Mouse (Mus musculus) MN1 (cell line): ENCODE measurements around the gene Zswim1.

Experiments used
- DNase-seq: peaks from one replicate; pipeline ENCODE4 v3.0.0-alpha.2; 2016; ENCODE audit warnings: low spot score

The Zswim1 gene

DNA sequence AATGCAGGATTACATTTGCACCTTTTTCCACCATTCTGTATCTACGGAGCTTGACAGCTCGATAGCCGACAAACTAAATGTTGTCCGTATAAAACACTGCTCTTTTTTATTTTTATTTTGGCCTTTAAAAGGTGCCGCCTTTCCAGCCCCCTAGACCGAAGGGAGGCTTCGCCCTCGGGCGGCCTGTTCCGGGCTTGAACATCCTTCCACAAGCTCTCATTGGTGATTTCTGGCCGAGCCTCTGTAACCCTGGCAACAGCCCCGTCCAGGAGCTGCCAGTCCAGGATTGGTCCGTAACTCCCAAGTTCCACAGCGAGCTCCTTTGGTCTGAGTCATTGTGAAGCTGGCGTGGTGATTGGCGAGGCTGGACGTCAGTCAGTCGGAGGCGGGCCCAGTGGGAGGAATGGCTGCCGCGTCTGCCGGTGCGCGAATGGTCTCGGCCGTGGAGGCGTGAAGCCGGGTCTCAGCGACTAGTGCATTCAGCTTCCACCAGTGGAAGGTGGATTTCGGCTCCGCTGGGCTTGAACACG lies at the start of gene Zswim1:
Gene Zswim1 (plus strand): TSS at position 51 of the 530 bp plus-strand sequence.
- DNase-seq, result peak; percentile 99

DNA sequence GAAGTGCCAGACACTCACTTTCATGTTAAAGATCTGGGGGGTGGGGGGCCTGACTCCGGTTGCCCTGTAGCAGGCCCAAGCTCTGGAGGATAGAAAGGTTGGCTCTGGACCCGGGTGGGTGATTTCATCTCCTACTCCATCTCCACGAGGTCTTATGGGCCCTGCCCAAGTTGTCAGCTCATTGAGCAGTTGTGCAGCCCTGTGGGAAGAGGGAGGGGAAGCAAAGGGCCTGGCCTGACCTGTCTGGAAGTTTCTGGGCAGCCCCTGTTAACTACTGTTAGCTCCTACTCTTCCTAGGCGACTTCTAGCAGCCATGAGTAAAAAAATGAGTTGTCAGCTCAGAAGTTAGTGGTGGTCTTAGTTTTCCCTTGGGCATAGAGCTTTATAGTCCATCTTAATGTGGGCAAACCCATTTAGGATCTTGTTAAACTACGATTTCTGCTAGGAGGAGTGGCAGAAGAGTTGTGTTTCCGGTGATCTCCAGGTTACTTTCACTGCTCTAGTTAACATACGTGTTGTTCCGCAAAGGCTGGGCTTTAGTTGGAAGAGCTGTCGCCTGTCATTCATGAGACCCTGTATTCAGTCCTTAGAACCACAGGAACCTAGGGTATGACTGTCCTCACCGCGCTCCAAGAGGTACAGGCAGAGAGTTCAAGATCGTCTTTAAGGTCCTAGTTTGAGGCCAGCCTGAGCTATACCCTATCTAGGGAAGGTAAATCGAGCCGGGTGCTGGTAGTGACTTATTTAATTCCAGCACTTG lies 49.1 kb upstream of the Zswim1 start:
- no peak for DNase-seq

DNA sequence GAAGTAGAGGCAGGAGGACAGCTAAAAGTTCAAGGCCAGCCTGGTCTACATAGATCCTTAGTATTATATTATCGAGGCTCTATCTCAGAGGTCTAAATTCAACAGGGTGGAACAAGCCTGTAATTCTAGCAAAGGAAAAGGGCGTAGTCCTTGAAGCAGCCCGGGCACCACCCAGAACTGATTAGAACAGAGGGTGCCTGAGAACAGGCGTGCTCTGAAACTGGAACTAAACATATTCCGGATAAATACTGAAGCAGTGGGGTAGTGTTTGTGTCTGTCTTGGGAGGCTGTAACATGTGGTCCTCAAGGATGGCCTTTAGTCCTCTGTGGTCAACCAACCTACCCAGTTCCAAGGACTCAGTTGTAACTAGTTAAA lies 48.5 kb upstream of the Zswim1 start:
- no peak for DNase-seq

DNA sequence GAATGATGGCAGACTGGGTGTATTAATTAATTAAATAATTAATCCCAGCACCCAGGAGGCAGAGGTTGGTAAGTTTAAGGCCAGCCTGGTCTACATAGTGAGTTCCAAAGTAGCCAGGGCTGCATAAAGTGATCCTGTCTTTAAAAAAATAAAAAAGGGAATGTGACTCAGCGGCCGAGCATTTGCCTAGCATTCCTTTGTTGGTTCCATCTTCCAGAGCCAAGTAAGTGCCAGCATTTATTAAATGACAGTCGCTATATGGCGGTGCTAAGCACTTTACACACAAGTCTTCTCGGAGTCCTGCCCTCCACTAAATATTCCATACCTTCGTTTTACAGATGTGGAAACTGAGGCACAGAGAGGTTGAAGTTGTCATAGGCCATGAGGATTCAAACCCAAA lies 46.4 kb upstream of the Zswim1 start:
- DNase-seq, result no peak

DNA sequence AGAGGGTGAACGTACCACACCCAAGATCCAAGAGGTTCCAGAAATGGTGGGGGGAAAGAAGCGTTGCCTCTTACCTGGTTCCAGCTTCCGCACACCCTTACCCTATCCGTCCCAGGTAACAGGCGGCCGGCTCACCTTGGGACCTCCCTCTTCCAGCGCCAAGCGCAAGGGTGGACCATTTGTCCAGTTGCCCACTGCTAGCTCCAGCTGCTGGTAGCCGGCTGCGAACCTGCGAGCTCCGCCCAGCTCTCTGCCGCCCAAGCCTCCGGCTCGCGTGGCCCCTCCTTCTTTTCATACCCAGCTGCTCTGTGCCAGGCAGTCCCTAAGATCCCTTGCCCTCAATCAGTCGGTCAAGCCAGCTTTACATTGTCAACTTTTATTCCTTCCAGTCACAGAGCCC lies 45.7 kb upstream of the Zswim1 start:
- no peak for DNase-seq

DNA sequence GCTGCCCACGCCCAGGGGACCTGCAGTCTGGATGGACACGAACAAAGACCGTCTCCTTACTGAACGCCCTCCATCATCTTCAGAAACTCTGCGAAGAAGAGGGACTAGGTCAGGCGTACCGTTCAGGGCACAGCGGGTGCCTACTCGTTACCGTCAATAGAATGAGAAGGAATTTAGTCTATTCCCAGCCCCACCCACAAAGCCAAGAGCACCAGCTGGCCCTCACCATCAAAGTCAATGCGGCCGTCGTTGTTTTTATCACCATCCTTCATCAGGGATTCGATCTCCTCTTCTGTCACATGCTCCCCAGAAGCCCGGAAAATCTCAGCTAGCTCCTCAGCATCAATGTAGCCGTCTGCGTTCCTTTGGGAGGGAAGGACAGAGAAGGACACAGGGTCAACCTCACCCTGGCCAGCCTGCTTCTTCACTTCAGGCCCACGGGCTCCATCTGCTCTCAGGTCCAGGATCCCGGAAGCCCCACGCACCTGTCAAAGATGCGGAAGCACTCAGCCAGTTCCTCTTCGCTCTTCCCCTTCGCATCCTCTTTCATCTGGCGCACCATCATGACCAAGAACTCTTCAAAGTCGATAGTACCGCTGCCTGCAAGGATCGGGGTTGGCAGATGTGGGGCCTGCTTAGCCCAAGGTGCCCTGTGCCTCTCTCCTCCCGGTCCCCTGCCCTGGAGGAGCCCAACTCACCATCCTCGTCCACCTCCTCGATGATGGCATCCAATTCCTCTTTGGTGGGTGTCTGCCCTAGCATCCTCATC lies 45.1 kb upstream of the Zswim1 start:
- DNase-seq, result no peak

DNA sequence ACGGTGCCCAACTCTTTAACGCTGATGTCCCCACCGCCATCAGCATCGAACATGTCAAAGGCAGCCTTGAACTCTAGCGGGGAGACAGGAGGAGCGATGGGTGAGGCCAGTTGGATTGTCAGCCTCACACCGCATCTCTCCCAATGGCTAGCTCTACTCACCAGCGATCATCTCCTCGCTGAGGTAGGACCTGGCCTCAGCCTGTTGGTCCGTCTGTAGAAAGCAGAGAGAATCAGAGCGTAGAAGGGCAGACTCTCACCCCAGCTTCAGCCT lies 44.5 kb upstream of the Zswim1 start:
- no peak for DNase-seq

DNA sequence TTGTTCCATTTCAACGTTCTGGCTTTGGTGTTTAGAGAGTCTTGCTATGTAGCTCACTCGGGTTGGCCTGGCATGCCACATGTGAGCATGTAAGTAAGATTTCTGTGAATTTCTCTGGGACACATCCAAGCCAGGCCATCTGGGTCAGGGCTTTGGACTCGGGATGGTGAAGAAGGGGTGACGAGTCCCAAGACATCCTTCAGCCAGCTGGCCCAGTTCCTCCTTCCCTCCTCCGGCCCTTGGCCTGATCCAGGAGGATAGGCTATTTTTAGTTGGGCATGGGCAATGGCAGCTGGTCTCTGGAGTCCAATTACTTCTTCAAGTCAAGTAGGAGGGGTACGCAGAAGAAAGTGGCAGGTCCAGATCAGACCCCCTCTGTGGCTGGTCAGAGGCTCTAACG lies 43.7 kb upstream of the Zswim1 start:
- DNase-seq, result no peak

DNA sequence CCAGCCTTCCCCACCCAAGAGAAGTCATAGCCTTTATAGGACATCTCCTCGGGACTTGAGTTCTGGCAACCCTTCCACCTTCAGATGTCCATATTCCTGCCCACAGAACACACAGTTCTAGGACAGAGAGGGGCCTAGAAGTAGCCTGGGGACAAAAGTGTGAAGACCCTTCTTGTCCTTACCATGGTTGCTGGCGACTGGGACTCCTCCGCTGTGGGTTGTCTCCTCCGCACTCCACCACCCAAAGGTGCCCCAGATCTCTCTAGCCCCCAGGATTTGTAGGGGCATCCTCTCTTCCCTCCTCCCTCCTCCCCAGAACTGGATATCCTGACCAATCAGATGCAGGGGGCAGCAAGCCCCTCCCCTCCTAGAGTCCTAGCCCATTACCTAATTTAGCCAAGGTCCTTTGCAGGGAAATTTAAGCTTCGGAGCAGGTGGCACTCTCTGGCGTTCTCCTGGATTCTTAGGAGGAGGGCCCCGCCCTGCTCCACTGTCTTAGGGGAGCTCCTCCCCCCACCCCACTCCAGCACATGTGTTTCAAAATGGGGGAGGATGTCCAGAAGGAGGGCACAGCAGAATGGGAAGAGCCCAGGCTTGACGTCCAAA lies 42.9 kb upstream of the Zswim1 start, which contains the start of gene Tnnc2:
Gene Tnnc2 (minus strand): TSS at position 487 of the 606 bp plus-strand sequence.
- DNase-seq, result no peak

DNA sequence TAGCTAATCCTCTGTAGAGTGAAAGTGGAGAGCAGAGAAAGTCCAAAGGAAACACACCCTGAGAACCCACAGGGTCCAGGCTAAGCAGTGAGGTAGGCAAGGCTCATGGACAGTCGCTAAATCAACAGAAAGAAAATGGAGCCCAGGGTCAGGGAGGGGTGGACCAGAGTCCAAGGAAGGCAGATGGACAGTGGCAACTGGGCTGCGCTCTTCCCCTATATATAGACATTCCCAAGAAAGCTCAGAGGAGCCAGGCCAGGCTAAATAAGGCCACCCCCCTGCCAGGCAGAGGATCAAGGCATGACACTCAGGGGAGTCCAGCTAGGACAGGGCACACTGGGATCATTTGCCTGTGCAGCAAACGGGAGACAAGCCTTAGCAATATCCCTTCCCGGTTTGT lies 40.6 kb upstream of the Zswim1 start:
- no peak for DNase-seq

DNA sequence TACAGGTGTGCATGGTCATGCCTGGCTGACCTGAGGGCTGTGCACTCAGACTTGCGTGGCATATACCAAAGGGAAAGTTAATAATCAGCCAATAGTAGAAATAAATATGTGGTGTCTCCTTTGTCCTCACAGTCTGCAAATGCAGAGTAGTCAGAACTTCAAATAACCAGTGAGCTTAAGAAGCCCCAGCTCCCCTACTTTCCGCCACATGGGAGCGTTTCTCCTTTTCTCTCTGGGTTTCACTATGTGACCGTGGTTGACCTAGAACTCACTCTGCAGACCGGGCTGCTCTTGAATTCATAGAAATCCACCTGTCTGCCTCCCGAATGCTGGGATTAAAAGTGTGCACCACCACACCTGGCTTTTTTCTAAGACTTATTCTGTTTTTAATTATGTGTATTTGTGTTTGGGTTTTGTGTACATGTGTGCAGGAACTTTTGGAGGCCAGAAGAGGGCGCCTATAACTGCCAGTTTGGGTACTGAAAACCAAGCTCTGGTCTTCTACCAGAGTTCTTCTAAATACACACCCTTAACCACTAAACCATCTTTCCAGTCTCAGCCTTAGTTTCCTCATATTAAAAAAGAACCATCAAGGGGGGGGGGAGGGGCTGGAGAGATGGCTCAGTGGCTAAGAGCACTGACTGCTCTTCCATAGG lies 38.4 kb upstream of the Zswim1 start:
- DNase-seq, result no peak

DNA sequence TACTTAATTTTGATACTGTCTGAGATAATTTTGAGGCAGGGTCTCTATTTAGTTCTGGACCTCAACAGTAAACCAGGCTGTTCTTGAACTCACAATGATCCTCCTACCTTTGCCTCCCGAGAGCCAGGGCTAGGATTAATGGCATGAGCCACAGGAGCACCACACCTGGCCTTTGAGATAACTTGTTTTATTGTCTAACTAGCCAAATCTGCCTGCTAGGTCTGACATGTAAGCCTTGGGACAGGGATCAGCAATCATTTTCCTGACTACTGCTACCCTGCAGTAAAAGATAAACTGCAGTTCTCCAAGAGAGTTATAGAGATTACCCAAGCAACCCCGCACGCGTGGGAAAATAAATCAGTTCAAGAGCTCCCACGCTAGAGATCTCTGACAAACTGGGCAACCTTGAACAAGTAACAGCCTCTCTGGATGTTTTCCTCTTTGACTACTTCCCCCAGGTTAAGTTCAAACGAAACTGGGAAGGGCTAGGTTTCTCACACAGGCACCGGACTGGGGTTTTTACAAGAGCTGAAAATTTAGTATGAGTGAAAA lies 37.5 kb upstream of the Zswim1 start:
- peak; percentile 30 for DNase-seq

DNA sequence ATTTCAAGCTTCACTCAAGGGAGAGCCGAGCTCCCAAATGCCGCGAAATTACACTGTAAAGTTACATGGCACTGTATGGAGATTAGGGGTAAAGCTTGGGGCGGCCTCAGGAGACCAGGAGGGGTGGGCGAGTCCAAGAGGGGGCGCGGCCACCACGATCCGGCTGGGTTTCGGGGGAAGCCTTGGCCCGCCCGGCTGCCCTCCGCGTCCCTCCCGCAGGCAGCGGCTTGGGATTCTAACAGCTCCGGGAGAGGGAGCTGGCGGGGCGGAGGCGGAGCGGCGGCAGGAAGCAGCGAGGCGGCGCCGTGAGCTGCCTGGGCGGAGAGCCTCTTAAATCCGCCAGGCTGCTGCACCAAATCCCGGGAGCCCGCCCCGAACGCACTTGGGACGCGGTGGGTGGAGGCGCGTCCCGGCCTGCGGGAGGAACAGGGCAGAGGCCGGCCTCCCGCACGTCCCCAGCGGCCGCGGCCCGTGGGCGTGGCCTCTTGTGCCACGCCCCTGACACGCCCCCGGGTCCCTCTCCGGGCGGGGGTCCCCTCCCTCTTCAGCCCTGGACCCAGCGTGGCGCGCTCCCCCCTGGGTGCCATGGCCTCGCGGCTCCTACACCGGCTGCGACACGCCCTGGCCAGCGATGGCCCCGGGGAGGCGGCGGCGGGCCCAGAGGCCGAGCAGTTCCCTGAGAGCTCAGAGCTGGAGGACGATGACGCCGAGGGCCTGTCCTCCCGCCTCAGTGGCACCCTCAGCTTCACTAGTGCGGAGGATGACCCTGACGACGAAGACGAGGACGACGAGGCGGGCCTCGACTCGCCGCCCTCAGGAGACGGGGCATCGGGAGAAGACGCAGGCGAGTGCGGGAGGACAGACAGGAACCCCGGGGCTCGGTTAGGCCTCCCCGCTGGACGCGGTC lies 36.8 kb upstream of the Zswim1 start, which contains the start of gene Snx21:
Gene Snx21 (plus strand): TSS at position 343 of the 907 bp plus-strand sequence.
- peak; percentile 94 for DNase-seq

DNA sequence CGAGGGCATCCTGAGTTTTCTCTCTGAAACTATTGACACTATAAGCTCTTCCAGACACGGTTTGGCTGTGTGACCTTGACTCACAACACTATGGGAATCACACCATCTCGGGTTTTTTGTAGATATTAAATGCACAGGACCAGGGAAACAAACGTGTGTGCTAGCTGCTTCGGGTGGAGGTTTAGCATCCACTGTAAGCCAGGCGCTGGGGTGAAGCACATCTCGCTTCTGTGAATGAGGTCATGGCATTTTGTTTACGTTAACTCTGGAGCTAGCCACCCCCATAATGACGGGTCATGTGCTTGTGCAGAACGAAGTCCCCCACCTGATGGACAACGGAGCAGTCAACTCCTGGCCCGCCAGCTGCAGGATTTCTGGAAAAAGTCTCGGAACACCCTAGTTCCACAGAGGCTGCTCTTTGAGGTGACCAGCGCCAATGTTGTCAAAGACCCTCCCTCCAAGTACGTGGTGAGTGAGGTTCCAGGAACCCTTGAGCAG lies 36.0 kb upstream of the Zswim1 start:
- DNase-seq, result peak; percentile 57

DNA sequence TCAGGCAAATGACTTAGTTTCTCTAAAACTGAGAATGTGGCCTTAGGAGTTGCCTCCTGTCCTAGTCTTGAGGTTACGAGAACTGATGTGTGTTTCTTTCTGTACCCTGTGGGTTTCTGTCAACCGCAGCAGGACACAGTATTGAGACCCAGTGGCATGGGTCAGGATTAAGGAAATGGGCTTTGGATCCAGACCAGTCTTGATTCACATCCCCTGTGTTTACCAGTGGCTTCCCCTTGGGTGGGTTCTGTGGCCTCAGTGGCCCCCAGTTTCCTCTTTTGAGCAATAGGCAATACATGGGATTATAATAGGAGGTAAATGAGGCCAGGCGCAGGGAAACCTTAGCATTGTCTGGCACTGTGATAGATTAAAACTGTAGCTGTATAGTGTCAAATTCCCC lies 35.5 kb upstream of the Zswim1 start:
- no peak for DNase-seq

DNA sequence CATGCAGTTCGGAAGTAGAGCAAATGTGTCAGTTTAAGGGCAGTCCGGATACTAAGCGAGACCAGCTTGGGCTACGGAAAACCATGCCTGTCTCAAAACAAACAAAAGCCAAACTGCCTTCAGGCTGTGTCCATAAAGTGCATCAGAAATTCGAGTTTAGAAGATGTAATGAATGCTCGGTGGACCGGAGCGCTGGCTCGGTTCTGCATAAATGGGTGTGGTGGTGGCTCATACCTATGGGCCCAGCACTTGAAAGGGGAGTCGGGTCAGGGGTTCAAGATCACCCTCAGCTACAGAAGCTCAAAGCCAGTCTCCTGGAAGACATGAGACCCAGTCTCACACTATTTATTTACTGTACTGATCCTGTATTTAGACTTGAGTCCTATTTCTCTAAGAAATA lies 34.7 kb upstream of the Zswim1 start:
- no peak for DNase-seq

DNA sequence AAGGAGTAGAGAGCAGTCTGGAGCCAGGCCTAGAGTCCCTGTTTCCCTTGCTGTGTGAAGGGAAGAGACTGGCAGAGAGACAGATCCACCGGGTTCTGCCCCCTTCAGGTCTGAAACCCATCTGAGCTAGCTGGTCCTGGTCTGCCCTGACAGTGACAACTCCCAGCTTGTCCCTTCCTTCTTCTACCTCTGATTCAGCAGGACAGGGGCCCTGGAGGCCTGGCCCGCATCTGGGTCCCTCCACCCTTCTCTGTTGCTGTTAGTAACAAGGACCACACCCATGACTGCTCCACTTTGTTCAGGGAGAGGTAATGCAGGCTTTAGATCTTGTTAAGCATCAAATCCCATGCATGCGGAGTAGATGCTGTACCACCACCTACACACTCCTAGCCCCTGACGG lies 34.1 kb upstream of the Zswim1 start:
- peak; percentile 55 for DNase-seq

DNA sequence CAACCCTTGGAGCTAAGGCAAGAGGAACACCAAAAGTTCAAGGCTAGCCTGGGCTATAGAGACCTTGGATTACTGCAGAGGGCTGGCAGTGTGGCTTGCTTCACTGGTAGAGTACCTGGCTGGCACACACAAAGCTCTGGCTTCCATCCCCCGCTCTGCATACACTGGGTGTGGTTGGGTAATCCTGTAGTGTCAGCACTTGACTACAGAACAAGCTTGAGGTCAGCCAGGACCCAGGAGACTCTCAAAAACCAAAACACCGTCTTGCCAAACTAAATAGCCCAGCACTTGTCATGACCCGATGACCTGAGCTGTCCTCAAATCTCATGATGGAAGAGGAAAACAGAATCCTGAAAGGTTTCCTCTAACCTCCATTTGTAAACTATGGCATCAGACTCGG lies 32.0 kb upstream of the Zswim1 start:
- DNase-seq, result no peak

DNA sequence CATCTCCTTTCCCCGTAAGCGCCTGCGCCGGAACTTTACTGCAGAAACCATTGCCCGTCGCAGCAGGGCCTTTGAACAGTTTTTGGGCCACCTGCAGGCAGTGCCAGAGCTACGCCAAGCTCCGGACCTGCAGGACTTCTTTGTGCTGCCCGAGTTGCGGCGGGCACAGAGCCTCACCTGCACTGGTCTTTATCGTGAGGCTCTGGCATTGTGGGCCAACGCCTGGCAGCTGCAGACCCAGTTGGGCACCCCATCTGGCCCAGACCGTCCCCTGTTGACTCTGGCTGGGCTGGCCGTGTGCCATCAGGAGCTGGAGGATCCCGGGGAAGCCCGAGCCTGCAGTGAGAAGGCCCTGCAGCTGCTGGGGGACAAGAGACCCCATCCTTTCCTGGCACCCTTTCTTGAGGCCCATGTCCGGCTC lies 30.6 kb upstream of the Zswim1 start:
- DNase-seq, result no peak

DNA sequence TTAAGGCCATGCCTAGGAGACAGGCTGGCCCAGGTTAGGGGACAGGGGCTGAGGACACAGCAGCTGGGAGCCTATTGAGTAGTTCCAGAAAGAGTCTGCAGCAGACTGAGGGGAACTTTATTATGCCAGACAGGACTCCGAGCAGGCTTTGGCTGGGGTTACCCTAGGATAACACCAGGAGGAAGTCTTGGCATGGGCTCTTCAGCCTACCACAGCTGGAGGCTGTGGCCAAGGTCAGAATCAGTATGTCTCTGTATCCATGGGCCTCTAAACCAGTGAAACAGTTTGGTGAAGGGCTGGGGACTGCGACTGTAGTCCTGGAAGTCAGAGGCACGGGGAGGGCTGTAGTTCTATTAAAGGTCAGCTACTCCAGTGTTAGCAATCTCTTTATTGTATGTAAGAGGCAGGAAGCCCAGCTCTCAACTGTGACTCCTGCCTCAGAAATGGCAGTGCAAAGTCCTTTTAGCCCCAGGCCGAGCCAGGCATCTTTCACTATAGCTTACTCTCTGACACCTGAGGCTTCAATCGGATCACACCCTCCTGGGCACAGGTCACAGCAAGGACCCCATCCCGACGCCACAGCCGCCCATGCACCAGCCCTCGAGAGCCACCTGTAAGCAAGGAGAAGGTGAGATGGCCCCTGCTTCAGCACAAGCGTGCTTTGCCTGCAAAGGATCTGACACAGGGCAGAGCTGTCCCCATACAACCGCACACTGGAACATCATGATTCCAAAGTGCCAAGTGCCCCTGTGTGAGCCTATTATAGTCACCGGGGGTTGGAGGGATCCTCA lies 29.9 kb upstream of the Zswim1 start:
- DNase-seq, result no peak
